Mouse (Mus musculus): ENCODE results near the gene Fgg.

DNA sequence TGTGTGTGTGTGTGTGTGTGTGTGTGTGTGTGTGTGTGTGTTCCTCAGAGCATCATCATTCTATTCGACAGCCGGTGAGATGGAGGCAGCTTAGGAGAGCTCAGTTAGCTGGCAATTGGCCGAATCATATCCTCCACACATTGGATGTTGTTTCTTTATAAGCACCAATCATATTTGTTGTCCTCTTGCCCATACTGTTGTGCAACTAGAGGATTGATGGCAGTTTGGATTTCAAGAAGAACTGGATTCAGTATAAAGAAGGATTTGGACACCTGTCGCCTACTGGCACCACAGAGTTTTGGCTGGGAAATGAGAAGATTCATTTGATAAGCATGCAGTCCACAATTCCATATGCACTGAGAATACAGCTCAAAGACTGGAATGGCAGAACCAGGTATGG, 3.6 kb downstream of the Fgg start:
- TF ChIP-seq CTCF (IDR thresholded peaks at IDR 0.05; ENCODE audit: insufficient read depth, low read length) (no peak), POLR2A (IDR thresholded peaks at IDR 0.05; ENCODE audit: borderline replicate concordance, extremely low read depth, low read depth, low read length) (no peak)

Measured in lung, adult 2 months (tissue).